Mouse (Mus musculus) brain, embryonic 18.5 days (tissue): Measurements from ENCODE around the gene Tenm3.

Experiments used
- DNase-seq: peaks from one replicate; pipeline ENCODE4 v3.0.0-alpha.2; 2012; ENCODE audit warnings: low read depth, low spot score

Tenm3 gene

GRCm38 (mm10) chr8:48342321-48343066 lies 501.3 kb downstream of the Tenm3 start:
- no peak for DNase-seq

GRCm38 (mm10) chr8:48341692-48342091 lies 502.1 kb downstream of the Tenm3 start:
- DNase-seq, result no peak

DNA sequence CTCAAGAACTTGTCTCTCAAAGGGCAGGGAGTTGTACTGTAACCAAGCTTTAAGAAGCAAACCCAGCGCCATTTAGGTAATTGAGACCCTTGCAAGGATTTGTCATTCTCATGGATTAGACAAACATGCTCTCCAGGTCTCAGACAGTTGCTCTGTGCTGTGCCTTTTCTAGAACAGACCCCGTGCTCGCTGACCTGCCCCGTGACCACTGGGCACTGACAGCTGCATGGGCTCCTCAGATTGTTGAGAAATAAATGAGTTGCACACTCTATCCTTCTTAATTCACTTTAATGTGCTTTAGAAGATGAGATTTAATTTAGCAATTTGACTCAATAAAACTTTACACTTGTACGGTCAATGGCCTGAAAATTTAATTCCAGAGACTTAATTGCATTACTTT lies 502.5 kb downstream of the Tenm3 start:
- no peak for DNase-seq

- DNase-seq, result no peak
Observed at GRCm38 (mm10) chr8:48322655-48323265, 521.0 kb downstream of the Tenm3 start.

- no peak for DNase-seq
Observed at GRCm38 (mm10) chr8:48322240-48322639, 521.5 kb downstream of the Tenm3 start.

GRCm38 (mm10) chr8:48319674-48320073 lies 524.1 kb downstream of the Tenm3 start:
- DNase-seq, result no peak

GRCm38 (mm10) chr8:48317498-48317897 lies 526.3 kb downstream of the Tenm3 start:
- DNase-seq, result no peak

- no peak for DNase-seq
Observed at GRCm38 (mm10) chr8:48315605-48316004, 528.1 kb downstream of the Tenm3 start.

GRCm38 (mm10) chr8:48313985-48314368 lies 529.8 kb downstream of the Tenm3 start:
- no peak for DNase-seq

- no peak for DNase-seq
Observed at GRCm38 (mm10) chr8:48313210-48313984, 530.4 kb downstream of the Tenm3 start.

- no peak for DNase-seq
Observed at GRCm38 (mm10) chr8:48311706-48312105, 532.0 kb downstream of the Tenm3 start.

- no peak for DNase-seq
Observed at GRCm38 (mm10) chr8:48310240-48310849, 533.4 kb downstream of the Tenm3 start.

- DNase-seq, result no peak
Observed at GRCm38 (mm10) chr8:48309191-48309987, 534.4 kb downstream of the Tenm3 start.

GRCm38 (mm10) chr8:48304224-48304623 lies 539.5 kb downstream of the Tenm3 start:
- DNase-seq, result no peak

GRCm38 (mm10) chr8:48300613-48301037 lies 543.1 kb downstream of the Tenm3 start:
- DNase-seq, result no peak

- DNase-seq, result no peak
Observed at GRCm38 (mm10) chr8:48300061-48300460, 543.7 kb downstream of the Tenm3 start.

DNA sequence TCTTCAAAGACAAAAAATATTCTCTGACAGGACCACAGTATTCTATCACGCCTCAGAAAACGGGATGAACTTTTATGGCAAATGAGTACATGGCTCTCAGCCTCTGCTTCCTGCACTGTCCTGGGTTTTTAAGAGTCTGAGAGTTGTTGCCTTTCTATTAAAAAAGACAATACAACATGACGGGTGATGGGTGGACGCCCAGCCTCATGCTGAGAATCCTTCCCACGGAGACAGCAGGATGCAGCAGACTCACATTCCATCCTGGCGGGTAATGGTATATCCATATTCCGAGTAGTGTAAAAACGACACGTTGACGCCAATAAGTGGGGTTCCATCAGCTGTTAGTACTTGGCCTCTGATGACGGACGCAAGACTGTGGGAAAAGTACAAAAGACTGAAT lies 544.4 kb downstream of the Tenm3 start:
- no peak for DNase-seq

DNA sequence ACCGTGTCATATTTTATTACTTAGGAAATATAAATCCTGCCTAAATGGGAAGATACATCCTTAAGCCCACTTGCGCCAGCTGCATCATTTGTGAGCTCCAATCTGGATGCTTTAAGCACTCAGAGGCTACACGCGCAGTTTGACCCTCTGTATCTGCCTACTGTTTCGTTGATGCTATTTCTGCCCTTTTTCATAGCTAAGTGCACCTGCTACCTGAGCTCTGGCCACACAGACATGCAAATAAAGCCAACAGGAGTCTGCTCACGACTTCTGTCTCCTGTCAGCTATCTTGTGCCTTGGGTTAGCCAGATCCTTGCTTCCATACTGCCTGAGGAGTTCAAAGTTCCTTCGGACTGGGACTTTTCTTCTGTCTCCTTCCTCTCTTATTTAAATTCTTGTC lies 547.4 kb downstream of the Tenm3 start:
- no peak for DNase-seq

GRCm38 (mm10) chr8:48295558-48295957 lies 548.2 kb downstream of the Tenm3 start:
- DNase-seq, result no peak

- no peak for DNase-seq
Observed at GRCm38 (mm10) chr8:48293797-48294196, 550.0 kb downstream of the Tenm3 start.

DNA sequence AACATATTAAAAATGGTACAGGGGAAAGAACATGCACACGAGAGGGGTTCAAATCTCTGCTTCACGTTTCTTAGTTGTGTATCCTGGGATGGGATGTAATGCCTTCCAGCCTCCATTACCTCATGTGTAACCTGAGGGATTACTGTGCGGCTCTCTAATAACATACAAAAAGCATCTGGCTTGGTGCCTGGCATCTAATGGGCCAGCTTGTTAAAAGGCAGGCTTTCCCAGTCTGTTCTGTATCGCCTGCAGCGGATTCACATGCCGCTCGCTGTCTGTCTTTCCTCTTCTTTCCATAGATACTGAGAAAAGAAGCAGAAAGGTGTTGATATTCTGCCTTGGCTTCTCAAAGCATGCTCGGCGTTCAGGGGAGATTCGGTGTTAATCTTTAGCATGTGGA lies 558.3 kb downstream of the Tenm3 start:
- no peak for DNase-seq
